Mouse (Mus musculus) heart, embryonic 16.5 days (tissue): ENCODE results near the gene Camta1. TPM values are rescaled to one million over a fixed set of nuclear protein-coding genes. Genes with fewer than 3 reads are reported as not detected.

Experiments used
- ATAC-seq: fragments of 200-750 bp; cut with Nextera tagmentation; replicated peaks from 2 replicates; pipeline ENCODE4 v1.8.0; 2017; ENCODE audit warnings: moderate number of reproducible peaks; ENCODE audit not compliant: insufficient read depth, low FRiP score; ENCODE audit errors: extremely low read depth
- H3K27ac ChIP-seq: fragments of 300-500 bp; sonication (generic); 2 replicates; pipeline ENCODE4 v1.5.1; 2014; ENCODE audit warnings: mild to moderate bottlenecking, low read length, control low read depth, moderate library complexity
- H3K27me3 ChIP-seq: fragments of 300-500 bp; sonication (generic); 2 replicates; pipeline ENCODE4 v1.6.1; 2014; ENCODE audit warnings: low read length, mixed read lengths; ENCODE audit not compliant: control insufficient read depth, insufficient read depth
- H3K36me3 ChIP-seq: fragments of 300-500 bp; sonication (generic); 2 replicates; pipeline ENCODE4 v1.6.1; 2014; ENCODE audit not compliant: control insufficient read depth, insufficient read depth
- H3K4me1 ChIP-seq: fragments of 300-500 bp; sonication (generic); 2 replicates; pipeline ENCODE4 v1.6.1; 2014; ENCODE audit warnings: low read length, mixed read lengths; ENCODE audit not compliant: control insufficient read depth, insufficient read depth
- H3K4me2 ChIP-seq: fragments of 300-500 bp; sonication (generic); 2 replicates; pipeline ENCODE4 v1.6.1; 2014; ENCODE audit warnings: low read depth, mild to moderate bottlenecking, control low read depth, low read length
- H3K4me3 ChIP-seq: fragments of 300-500 bp; sonication (generic); 2 replicates; pipeline ENCODE4 v1.5.1; 2014; ENCODE audit warnings: mild to moderate bottlenecking, control low read depth, low read length
- H3K9ac ChIP-seq: fragments of 300-500 bp; sonication (generic); 2 replicates; pipeline ENCODE4 v1.6.1; 2014; ENCODE audit warnings: low read length, control low read depth
- H3K9me3 ChIP-seq: fragments of 300-500 bp; sonication (generic); replicated peaks from 2 replicates; pipeline ENCODE4 v1.6.1; 2016; ENCODE audit warnings: low read length; ENCODE audit not compliant: control insufficient read depth
- WGBS: fragments of 180-500 bp; shearing (Covaris S2); extraction: QIAGEN DNeasy Blood & Tissue Kit; methylation state at CpG from one replicate; pipeline ENCODE4 v1.1.7; 2014; 5-methylcytosine and 5-hydroxymethylcytosine counted together
- polyA plus RNA-seq: library from polyadenylated mRNA; unstranded; fragments of >200 nt; fragmentation: Nextera tagmentation; extraction: Ambion mirVana; gene quantifications from 2 replicates; pipeline ENCODE4 v1.2.1, GENCODE M21; 2015

The Camta1 gene
- polyA plus RNA-seq, 1 experiment from 2014 or later, result 141 TPM

GRCm38 (mm10) chr4:151876400-151876799 is 14.7 kb upstream of the Camta1 start:
- no peak overlapping the region for H3K27ac ChIP-seq
- ATAC-seq, result no peak
- peaks cover 4% of the 10 kb centered on the region; the same call in 1 of the 2 replicates for H3K9me3 ChIP-seq
- no peaks in the 10 kb centered on the region for H3K36me3 ChIP-seq
- H3K4me3 ChIP-seq, result no peak overlapping the region
- no peaks in the 10 kb centered on the region for H3K4me1 ChIP-seq
- no peak overlapping the region for H3K9ac ChIP-seq
- no peak overlapping the region for H3K4me2 ChIP-seq
- peaks cover 6% of the 10 kb centered on the region; the same call in 1 of the 2 replicates for H3K27me3 ChIP-seq
- 54% methylated on average over 14 of the region's 14 CpGs for WGBS

- Histone ChIP-seq H3K36me3 (no peaks in the 10 kb centered on the region), H3K9me3 (no peaks in the 10 kb centered on the region), H3K4me3 (peak overlapping the region; percentile 67), H3K4me2 (peak overlapping the region; percentile 96), H3K9ac (peak overlapping the region; percentile 85), H3K27me3 (0 out of 2 replicates have a peak, but pooled peaks cover 3% of the 10 kb centered on the region), H3K4me1 (peaks cover 21% of the 10 kb centered on the region), H3K27ac (peak overlapping the region; percentile 98)
- WGBS, result 59% methylated on average over 9 of the region's 9 CpGs
- no peak for ATAC-seq
Observed at GRCm38 (mm10) chr4:151863511-151863910, 1.8 kb upstream of the Camta1 start.

- WGBS, result 1% methylated on average over 50 of the region's 58 CpGs
- Histone ChIP-seq H3K4me2 (peak overlapping the region; percentile 97), H3K4me1 (peaks cover 21% of the 10 kb centered on the region), H3K4me3 (peak overlapping the region; percentile 87), H3K9ac (peak overlapping the region; percentile 91), H3K27me3 (0 out of 2 replicates have a peak, but pooled peaks cover 3% of the 10 kb centered on the region), H3K9me3 (no peaks in the 10 kb centered on the region), H3K27ac (peak overlapping the region; percentile 87), H3K36me3 (no peaks in the 10 kb centered on the region)
- ATAC-seq, result no peak
Observed at GRCm38 (mm10) chr4:151861471-151861805, 238 bp downstream of the Camta1 start.

DNA sequence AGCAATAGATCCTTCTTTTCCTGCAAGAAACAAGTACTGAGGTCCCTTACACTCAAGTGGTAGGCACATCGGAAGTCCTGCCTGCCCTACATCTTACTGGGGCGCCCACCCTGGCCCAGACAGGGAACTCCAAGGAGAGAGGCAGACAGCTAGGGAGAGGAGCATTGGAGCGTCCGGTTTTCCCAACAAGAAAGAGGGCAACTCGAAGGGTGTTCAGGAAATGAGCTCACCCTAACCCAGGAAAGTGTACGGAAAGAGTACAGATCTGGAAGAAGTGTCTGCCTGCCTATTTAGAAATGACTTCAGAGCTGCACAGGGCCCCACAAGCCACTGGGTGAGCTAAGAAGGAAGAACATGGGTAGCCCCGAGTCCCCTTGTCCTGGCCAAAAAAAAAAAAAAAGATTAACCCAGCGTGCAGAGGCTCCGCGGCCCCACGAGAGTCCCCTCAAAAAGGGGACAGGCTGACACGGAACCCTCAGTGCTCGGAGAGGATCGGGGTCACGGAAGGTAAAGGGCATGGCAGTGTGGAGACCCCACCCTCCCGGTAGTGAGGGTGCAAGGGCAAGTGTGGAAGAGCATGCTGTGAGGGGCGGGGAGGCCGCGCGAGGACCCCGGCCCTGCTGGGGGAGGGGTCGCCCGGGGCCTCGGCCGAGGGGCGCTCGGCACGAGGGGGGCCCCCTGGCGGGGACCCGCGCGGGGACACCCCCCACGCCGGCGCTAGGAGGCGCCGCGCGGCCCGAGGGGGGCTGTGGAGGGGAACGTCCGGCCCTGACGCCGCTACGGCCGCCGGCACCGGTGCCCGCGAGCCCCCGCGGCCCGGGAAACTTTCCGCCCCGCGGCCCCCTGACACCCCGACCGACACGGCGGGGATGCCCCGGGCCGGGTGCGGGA is 990 bp downstream of the Camta1 start:
- H3K9ac ChIP-seq, result peak overlapping the region; percentile 91
- peak overlapping the region; percentile 87 for H3K4me3 ChIP-seq
- no peak for ATAC-seq
- no peaks in the 10 kb centered on the region for H3K9me3 ChIP-seq
- H3K27me3 ChIP-seq, result no peaks in the 10 kb centered on the region
- peaks cover 21% of the 10 kb centered on the region for H3K4me1 ChIP-seq
- H3K36me3 ChIP-seq, result no peaks in the 10 kb centered on the region
- 3% methylated on average over 32 of the region's 63 CpGs for WGBS
- peak overlapping the region; percentile 87 for H3K27ac ChIP-seq
- peak overlapping the region; percentile 97 for H3K4me2 ChIP-seq

DNA sequence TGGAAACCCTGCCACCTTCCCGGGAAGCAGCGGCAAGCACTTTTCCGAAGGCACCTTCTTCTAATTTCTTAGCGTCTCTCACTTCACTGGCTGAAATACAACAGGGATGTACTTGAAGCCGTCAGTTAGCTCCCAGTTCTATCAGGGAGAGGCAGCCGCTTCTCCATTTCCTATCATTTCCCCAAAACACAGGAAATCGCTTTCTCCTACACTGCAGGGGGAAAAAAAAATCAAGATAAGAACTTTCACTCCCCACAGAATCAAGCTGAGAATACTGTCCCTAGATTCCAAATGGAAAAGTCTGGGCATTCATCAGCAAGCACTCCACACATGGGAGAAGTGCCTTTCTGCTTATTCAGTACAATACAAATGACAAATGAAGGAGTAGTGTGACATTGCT is 2.4 kb downstream of the Camta1 start:
- Histone ChIP-seq H3K4me3 (no peak overlapping the region), H3K36me3 (no peaks in the 10 kb centered on the region)

DNA sequence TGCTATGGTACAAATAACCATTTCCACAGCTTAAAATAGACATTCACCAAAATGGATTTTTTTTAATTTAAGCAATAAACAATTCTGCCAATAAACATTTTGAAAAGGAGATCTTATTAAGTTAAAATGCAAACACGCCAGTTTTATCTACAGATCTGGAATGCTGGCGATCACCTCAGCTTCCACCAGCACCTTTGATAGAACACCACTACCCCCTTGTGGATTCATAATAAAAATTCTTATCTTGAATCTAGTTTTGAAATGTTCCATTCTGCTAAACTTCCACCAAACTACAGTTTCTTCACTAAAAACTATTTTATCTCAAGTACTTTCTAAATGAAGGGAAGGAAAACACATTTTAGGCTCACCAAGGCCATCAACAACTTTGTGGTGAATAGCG is 7.7 kb downstream of the Camta1 start:
- ATAC-seq, result no peak

More for the DNA sequence above, 2.4 kb downstream of the Camta1 start:
- Histone ChIP-seq H3K9ac (no peak overlapping the region), H3K27me3 (no peaks in the 10 kb centered on the region), H3K4me2 (no peak overlapping the region), H3K27ac (peak overlapping the region; percentile 45), H3K4me1 (peaks cover 24% of the 10 kb centered on the region), H3K9me3 (no peaks in the 10 kb centered on the region)
- 48% methylated on average over 7 of the region's 7 CpGs for WGBS
- ATAC-seq, result no peak

GRCm38 (mm10) chr4:151851179-151851578 is 10.5 kb downstream of the Camta1 start:
- no peak for ATAC-seq
- Histone ChIP-seq H3K27ac (peak overlapping the region; percentile 84), H3K4me1 (peaks cover 35% of the 10 kb centered on the region), H3K9me3 (no peaks in the 10 kb centered on the region), H3K27me3 (no peaks in the 10 kb centered on the region), H3K9ac (no peak overlapping the region), H3K36me3 (no peaks in the 10 kb centered on the region), H3K4me3 (no peak overlapping the region), H3K4me2 (no peak overlapping the region; the same call in 1 of the 2 replicates)
- 41% methylated on average over 2 of the region's 2 CpGs for WGBS

More for the DNA sequence above, 7.7 kb downstream of the Camta1 start:
- Histone ChIP-seq H3K9me3 (no peaks in the 10 kb centered on the region), H3K4me1 (peaks cover 29% of the 10 kb centered on the region), H3K27ac (no peak overlapping the region), H3K27me3 (no peaks in the 10 kb centered on the region), H3K4me2 (no peak overlapping the region), H3K9ac (no peak overlapping the region), H3K36me3 (no peaks in the 10 kb centered on the region), H3K4me3 (no peak overlapping the region)
- WGBS, result 42% methylated on average over 3 of the region's 3 CpGs

- Histone ChIP-seq H3K9me3 (no peaks in the 10 kb centered on the region), H3K27ac (no peak overlapping the region), H3K4me2 (no peak overlapping the region), H3K27me3 (no peaks in the 10 kb centered on the region), H3K4me1 (peaks cover 23% of the 10 kb centered on the region), H3K9ac (no peak overlapping the region), H3K36me3 (no peaks in the 10 kb centered on the region), H3K4me3 (no peak overlapping the region)
- no peak for ATAC-seq
- 67% methylated on average over 2 of the region's 2 CpGs for WGBS
Observed at GRCm38 (mm10) chr4:151842591-151842990, 19.1 kb downstream of the Camta1 start.

DNA sequence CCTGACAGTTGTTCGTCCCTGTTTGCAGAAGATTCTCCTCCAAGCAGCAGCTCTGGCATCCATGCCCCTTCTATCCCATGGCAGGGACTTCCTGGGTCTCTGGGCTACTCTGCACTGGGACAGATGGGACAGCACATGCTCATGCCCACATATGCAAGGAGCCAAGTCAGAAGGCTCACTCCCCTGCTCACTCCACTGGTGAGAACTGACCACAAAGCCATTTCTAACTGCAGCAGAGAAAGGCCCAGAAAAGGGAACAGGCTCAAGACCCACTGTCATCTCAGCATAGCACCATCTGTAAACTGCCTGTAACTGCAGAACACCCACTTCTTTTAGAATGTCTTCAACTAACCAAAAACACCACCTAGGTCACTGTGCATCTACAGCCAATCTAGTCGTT is 23.2 kb downstream of the Camta1 start:
- Histone ChIP-seq H3K4me1 (peaks cover 17% of the 10 kb centered on the region), H3K4me3 (no peak overlapping the region), H3K9me3 (no peaks in the 10 kb centered on the region), H3K36me3 (no peaks in the 10 kb centered on the region), H3K27me3 (no peaks in the 10 kb centered on the region), H3K27ac (no peak overlapping the region), H3K4me2 (no peak overlapping the region), H3K9ac (no peak overlapping the region)
- no peak for ATAC-seq
- 75% methylated on average over 2 of the region's 2 CpGs for WGBS
